Mouse (Mus musculus) E14TG2a.4 (cell line): Measurements from ENCODE around the gene Rnf166.

ENCODE experiments used
- CTCF ChIP-seq: conservative IDR thresholded peaks from 2 replicates; pipeline ENCODE4 v1.5.1; 2014; ENCODE audit warnings: low read length
- NANOG ChIP-seq: IDR thresholded peaks from 2 replicates; pipeline ENCODE4 v1.6.1; 2014; ENCODE audit warnings: borderline replicate concordance, low read length, mixed read lengths

DNA sequence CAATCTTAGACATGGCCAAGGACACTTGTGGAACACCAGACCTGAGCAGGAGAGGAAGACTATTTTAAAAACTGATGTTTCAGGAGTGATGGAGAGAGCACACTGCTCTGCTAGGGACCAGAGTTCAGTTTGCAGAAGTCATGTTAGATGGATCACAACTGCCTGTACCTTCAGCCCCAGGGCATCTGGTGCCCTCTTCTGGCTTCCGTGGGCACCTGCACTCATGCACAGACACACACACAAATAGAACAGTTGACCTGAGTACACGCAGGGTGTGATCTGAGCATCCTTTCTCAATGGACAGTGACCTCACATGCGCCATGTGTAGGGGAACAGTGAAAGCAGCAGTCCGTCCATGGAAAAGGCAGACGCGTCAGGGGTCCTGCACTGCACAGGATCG lies 8.0 kb upstream of the Rnf166 start:
- TF ChIP-seq CTCF (no peak; the same call in 1 of the 2 replicates), NANOG (no peak)
